In genomic region chr2:9855861-9856260, GRCm38 (mm10) we compare ENCODE assay signal across 30 mouse cellular contexts. TPM values are rescaled to one million over a fixed set of nuclear protein-coding genes. Genes with fewer than 3 reads are reported as not detected.
DNase-seq lines count a peak whose midpoint lies in the region; ATAC-seq and TF ChIP-seq lines count a peak whose summit lies in the region.
"Had no signal": no experiment of that assay in that cellular context is flagged by ENCODE, and none has a peak within 500 bp of the region (broad histone marks: within the 10 kb centered on the region; RNA-seq: fewer than 3 reads in every experiment).

No protein-coding gene starts in this region.

- peak overlapping the region; percentile 35; the same call in 1 of the 2 replicates for H3K27ac ChIP-seq in ES-Bruce4 (ENCODE audit: insufficient read depth, low read length)

- peaks cover 4% of the 10 kb centered on the region for H3K4me1 ChIP-seq in ES-Bruce4 (ENCODE audit: control insufficient read depth, insufficient read depth, low read length)

- DNase-seq in ES-CJ7 (ENCODE audit: low read depth, low spot score): peak; percentile 75
- DNase-seq in R1 (ENCODE audit: low read depth, low spot score): peak; percentile 95
- peak; percentile 84 for DNase-seq in ZHBTc4 (ENCODE audit: low read depth, low spot score)
- no peak for DNase-seq in urinary bladder, postnatal 4 days (ENCODE audit: low spot score in 2 of 2)
- DNase-seq in right cerebral cortex, postnatal 14 days: no peak
- no peak for DNase-seq in right cerebral cortex, postnatal 36 days (ENCODE audit: low spot score in 2 of 2)
- DNase-seq: adrenal gland, adult 2 months; adrenal gland, adult 8-10 months; adrenal gland, postnatal 10 days; adrenal gland, postnatal 14 days; adrenal gland, postnatal 25 days; adrenal gland, postnatal 36 days; B cell, adult 2 months; cerebellum, adult 11 months; cerebellum, adult 11-12 months; cerebellum, adult 18-20 months; cerebellum, adult 2 months; cerebellum, adult 8-10 months; cerebellum, adult 9-10 months had no signal

- H3K4me3 ChIP-seq in ES-Bruce4 (ENCODE audit: low read depth, low read length): no peak overlapping the region

- TF ChIP-seq POLR2A in ES-Bruce4 (IDR thresholded peaks at IDR 0.05; ENCODE audit: insufficient read depth, low read length): no peak

- no peak overlapping the region for H3K9ac ChIP-seq in ES-Bruce4 (ENCODE audit: low read depth, poor library complexity, severe bottlenecking)

- ATAC-seq in monocyte, adult 5-6 weeks (replicated peaks; ENCODE audit: insufficient number of reproducible peaks, low FRiP score, low TSS enrichment, poor library complexity, severe bottlenecking): no peak
- ATAC-seq: activated CD4-positive, CD25-positive, alpha-beta regulatory T cell, adult 4 months; CD4-positive, CD25-positive, alpha-beta regulatory T cell, adult 4 months; Patski had no signal

- no peak for TF ChIP-seq EP300 in ES-Bruce4 (IDR thresholded peaks at IDR 0.05; ENCODE audit: insufficient read depth, low read depth, low read length)

- H3K36me3 ChIP-seq in ES-Bruce4 (ENCODE audit: control insufficient read depth, insufficient read depth, low read length, poor library complexity, severe bottlenecking): no peaks in the 10 kb centered on the region

- no peak for TF ChIP-seq CTCF in ES-Bruce4 (IDR thresholded peaks at IDR 0.05; ENCODE audit: low read depth, low read length)

- no peaks in the 10 kb centered on the region for H3K27me3 ChIP-seq in ES-Bruce4 (ENCODE audit: control insufficient read depth, insufficient read depth, low read length, poor library complexity, severe bottlenecking)
- H3K27me3 ChIP-seq: CH12.LX, Patski had no signal

- H3K9me3 ChIP-seq in ES-Bruce4 (replicated peaks; ENCODE audit: control insufficient read depth, insufficient read depth, low read length, poor library complexity, severe bottlenecking): no peaks in the 10 kb centered on the region
- H3K9me3 ChIP-seq: G1E had no signal

RNA-seq across cellular contexts. Expression of gene 4930412O13Rik, which starts 25.2 kb away (rescaled TPM):
- polyA plus RNA-seq in ES-Bruce4 (2011; ENCODE audit: insufficient read depth, insufficient read length, low read depth, missing spikeins): not detected in 2 replicates
- total RNA-seq in monocyte, adult 5-6 weeks (2017): not detected in 3 replicates
- total RNA-seq: CH12.LX, G1E, MEL had no signal
- polyA plus RNA-seq: C2C12; cerebellum, adult 2 months; G1E; Patski had no signal

RNA-seq across cellular contexts. Expression of gene 9230102O04Rik, which starts 33.5 kb away (rescaled TPM):
- not detected in 2 replicates for polyA plus RNA-seq in ES-Bruce4 (2011; ENCODE audit: insufficient read depth, insufficient read length, low read depth, missing spikeins)
- total RNA-seq in monocyte, adult 5-6 weeks (2017): not detected in 3 replicates
- total RNA-seq: adrenal gland, adult 18-20 months; adrenal gland, adult 2 months; adrenal gland, adult 8-10 months; adrenal gland, postnatal 10 days; adrenal gland, postnatal 14 days; adrenal gland, postnatal 25 days; adrenal gland, postnatal 36 days; ES-E14 had no signal
- polyA plus RNA-seq: adrenal gland, adult 2 months; C2C12; cerebellum, adult 2 months; Patski had no signal

RNA-seq across cellular contexts. Expression of gene Gata3, which starts 34.0 kb away (rescaled TPM):
- 5.5 and 6.1 TPM in 2 replicates for polyA plus RNA-seq in ES-Bruce4 (2011; ENCODE audit: insufficient read depth, insufficient read length, low read depth, missing spikeins)
- 2.2 to 10.5 TPM (median 2.9 TPM) in 3 replicates for total RNA-seq in monocyte, adult 5-6 weeks (2017)

Comparison
In these comparisons a context has a peak if more than half of its experiments do, and no peak if none do; other contexts are left out.
1. DNase-seq: peak in ES-CJ7 (single experiment), R1 (single experiment) and ZHBTc4 (single experiment); none in urinary bladder, postnatal 4 days (0 of 2), right cerebral cortex, postnatal 14 days (single experiment) and right cerebral cortex, postnatal 36 days (0 of 2).